Mouse (Mus musculus) kidney, adult 2 months (tissue): ENCODE results near the gene Olfr1270. TPM values are rescaled to one million over a fixed set of nuclear protein-coding genes. Genes with fewer than 3 reads are reported as not detected.
"Not testable (repeated sequence)": the region's sequence is repeated elsewhere in the genome, so short reads cannot be mapped to it uniquely, and the experiment has no call there.

Experiments
- DNase-seq: peaks from one replicate; pipeline ENCODE4 v3.0.0; 2021
- H3K27ac ChIP-seq: fragments of 200-500 bp; 2 replicates; pipeline ENCODE4 v1.5.1; 2012; ENCODE audit warnings: low read depth, low read length, control low read depth, inconsistent platforms; ENCODE audit not compliant: insufficient read depth
- H3K27me3 ChIP-seq: fragments of 200-500 bp; replicated peaks from 2 replicates; pipeline ENCODE4 v1.6.1; 2012; ENCODE audit warnings: mild to moderate bottlenecking, moderate library complexity, low read length, inconsistent platforms; ENCODE audit not compliant: control insufficient read depth, insufficient read depth
- H3K36me3 ChIP-seq: fragments of 200-500 bp; 2 replicates; pipeline ENCODE4 v1.6.1; 2012; ENCODE audit warnings: mild to moderate bottlenecking, moderate library complexity, low read length, inconsistent platforms; ENCODE audit not compliant: control insufficient read depth, insufficient read depth
- H3K4me1 ChIP-seq: fragments of 200-500 bp; 2 replicates; pipeline ENCODE4 v1.6.1; 2011; ENCODE audit warnings: low read length; ENCODE audit not compliant: control insufficient read depth, insufficient read depth
- H3K4me3 ChIP-seq: fragments of 200-500 bp; 2 replicates; pipeline ENCODE4 v1.5.1; 2011; ENCODE audit warnings: mild to moderate bottlenecking, low read depth, low read length, control low read depth; ENCODE audit not compliant: insufficient read depth
- CTCF ChIP-seq: fragments of 200-500 bp; conservative IDR thresholded peaks from 2 replicates; pipeline ENCODE4 v1.5.1; 2011; ENCODE audit warnings: low read depth, mild to moderate bottlenecking, control low read depth, low read length, moderate library complexity, mixed read lengths; ENCODE audit not compliant: insufficient read depth, insufficient read length
- POLR2A ChIP-seq: fragments of 200-500 bp; IDR thresholded peaks from one replicate; pipeline ENCODE4 v1.6.1; 2011; ENCODE audit warnings: low read depth, low read length, control low read depth
- WGBS: fragments of 180-500 bp; shearing (Covaris S2); methylation state at CpG from one replicate; pipeline ENCODE4 v1.1.7; 2018; 5-methylcytosine and 5-hydroxymethylcytosine counted together
- polyA plus RNA-seq: library from polyadenylated mRNA; depleted of rRNA; stranded (reverse); fragments of >200 nt; gene quantifications from 2 replicates; pipeline ENCODE4 v1.2.3, GENCODE M21; 2012; rRNA removed

Olfr1270 gene
- polyA plus RNA-seq: not detected in 2 replicates

DNA sequence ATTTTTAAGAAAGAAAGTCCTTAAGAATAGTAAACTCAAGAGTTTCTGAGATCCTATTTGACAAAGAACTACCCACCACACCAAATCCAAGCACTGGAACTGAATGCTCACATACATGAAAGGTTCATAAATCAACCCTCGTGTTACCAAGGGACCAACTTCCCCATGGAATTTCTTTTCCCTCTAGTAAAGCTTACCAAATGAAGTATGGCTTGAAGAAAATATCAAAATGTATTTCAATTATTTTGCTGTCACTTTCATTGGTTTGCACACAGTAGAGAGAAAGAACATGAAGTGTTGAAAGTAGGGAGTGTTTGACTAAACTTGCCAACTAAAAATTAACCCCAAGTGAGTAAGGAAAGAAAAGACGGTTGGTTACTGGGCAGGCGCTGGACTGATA, at the start of gene Olfr1270:
Gene Olfr1270, minus strand, starts transcription at position 101 of the 400 bp plus-strand sequence.
- Histone ChIP-seq H3K4me1 (no peaks in the 10 kb centered on the region), H3K27me3 (no peaks in the 10 kb centered on the region), H3K27ac (no peak within 1 kb of the TSS), H3K4me3 (no peak within 1 kb of the TSS), H3K36me3 (no peaks in the 10 kb centered on the region)
- WGBS: 69% methylated on average over 3 of the region's 3 CpGs
- TF ChIP-seq POLR2A: no peak
- no peak for TF ChIP-seq CTCF
- no peak for DNase-seq

DNA sequence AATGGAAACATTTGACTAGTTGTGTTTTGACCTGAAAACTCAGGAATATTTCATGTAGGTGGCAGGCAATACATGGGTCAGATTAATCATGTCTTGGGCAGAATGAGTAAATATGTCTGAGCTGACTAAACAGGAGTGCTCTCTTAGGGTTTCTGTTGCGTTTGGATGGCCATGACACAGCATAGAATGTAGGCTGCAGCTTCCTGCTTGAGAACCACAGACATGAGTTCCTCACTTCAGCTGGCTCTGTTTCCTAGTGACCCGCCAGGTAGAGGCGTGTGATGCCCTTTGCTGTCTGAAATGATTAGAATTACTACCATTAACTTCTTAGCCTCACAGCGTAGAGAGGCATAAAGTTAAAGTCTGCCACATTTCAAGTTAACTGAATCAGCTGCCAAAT, 46.7 kb upstream of the Olfr1270 start:
- H3K27ac ChIP-seq, H3K36me3 ChIP-seq, H3K4me1 ChIP-seq, DNase-seq, H3K4me3 ChIP-seq, H3K27me3 ChIP-seq: not testable (repeated sequence)
- WGBS: no CpG with 5 or more reads among the region's 4 CpGs

DNA sequence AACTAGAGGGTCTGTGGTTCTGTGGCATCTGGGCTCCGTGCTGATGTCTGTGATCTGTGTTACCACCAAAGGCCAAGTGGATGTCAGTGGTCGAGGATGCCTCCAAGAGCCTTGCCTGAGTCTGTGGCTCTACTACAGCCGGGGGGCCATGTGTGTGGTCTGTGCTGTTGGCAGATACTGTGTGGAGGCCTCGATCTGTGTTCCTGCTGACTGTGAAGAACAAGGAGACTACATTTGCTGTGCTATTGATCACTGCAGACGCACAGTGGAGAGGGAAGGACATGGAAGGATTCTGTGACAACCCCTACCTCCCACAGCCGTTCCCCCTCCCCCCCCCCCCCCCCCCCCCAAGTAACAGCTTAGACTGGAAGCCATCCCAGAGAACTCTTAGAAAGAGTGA, 42.4 kb upstream of the Olfr1270 start:
- not testable (repeated sequence) for H3K27ac ChIP-seq, H3K4me3 ChIP-seq, DNase-seq, H3K4me1 ChIP-seq, H3K27me3 ChIP-seq, H3K36me3 ChIP-seq
- no CpG with 5 or more reads among the region's 6 CpGs for WGBS

DNA sequence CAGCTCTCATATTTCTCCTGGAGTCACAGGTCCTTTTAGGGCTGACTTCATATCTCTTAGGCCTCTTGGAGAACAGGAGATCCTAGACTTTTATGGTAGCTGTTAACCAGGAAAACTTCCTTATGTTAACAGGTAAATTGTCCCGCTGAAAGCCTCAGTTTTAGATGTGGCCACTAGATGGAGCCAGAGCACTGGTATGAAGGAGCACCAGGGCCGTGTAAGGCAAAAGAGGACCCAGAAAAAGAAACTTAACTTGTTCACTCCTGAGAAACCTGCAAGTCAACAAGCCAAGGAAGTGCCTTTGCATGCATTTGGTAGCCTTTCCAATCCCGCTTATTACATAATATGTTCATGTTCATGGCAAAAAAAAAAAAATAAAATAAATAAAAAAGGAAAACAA, 41.9 kb upstream of the Olfr1270 start:
- no CpG with 5 or more reads among the region's 3 CpGs for WGBS
- H3K27me3 ChIP-seq, H3K27ac ChIP-seq, H3K36me3 ChIP-seq, H3K4me1 ChIP-seq, H3K4me3 ChIP-seq, DNase-seq: not testable (repeated sequence)

DNA sequence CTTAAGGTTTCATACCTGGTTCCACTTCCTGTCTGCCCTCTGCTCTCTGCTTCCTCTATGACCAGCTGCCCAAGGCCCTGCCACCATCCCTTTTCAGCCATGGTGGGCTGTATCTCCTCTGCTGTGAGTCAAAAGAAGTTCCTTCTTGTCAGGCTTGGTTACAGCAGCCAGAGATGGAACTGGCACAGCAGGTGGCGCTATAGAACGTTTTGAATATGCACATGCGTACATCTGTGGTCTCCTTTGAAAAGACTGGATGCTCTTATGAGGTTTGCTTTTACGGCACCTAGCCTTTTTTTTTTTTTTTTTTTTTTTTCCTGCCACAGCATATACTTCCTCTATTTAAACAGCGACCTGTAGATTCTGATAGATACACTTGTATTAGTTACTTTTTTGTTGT, 34.2 kb upstream of the Olfr1270 start:
- WGBS: no CpG with 5 or more reads among the region's 5 CpGs
- H3K4me3 ChIP-seq, H3K27ac ChIP-seq, H3K27me3 ChIP-seq, H3K36me3 ChIP-seq, DNase-seq, H3K4me1 ChIP-seq: not testable (repeated sequence)

DNA sequence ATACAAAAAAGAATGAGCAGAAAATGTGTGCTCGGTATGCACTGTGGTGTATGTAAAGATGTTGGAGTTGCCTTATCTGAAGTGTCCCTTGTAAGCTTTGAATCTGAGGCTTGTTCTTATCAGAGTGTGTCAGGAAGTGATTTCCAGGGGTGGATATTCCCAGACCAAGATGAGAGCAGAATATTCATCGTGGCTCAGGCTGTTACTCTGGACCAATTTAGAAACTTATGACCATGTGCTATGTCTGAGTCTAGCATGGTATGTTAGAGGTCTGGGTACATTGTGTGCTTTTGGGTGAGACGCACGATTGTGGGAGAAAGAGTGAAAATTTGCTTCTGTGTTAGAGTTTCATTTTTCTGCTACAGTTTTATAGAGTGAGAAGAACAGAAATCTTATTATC, 33.2 kb upstream of the Olfr1270 start:
- not testable (repeated sequence) for H3K27me3 ChIP-seq
- no CpG with 5 or more reads among the region's 4 CpGs for WGBS

DNA sequence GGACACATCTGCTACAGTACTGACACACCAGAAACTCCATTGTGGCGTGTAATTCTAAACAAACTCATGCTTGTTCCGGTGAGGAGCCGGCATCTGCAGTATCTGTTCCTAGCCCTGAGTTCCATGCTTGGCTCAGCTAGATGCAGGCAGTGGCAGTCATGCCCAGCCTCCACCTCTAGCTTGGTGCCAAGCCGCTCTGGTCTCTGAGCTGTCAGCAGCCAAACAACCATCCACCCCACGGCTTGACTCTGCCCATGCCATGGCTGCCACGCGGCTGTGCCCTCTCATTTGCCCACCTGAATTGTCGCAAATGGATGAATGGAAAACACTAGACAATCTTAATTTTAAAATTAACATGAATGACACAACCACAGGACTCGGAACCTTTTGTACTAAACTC, 1.0 kb upstream of the Olfr1270 start:
- no peak overlapping the region for H3K4me3 ChIP-seq
- TF ChIP-seq CTCF (no peak), POLR2A (no peak)
- H3K4me1 ChIP-seq: no peaks in the 10 kb centered on the region
- 89% methylated on average over 9 of the region's 9 CpGs for WGBS
- no peaks in the 10 kb centered on the region for H3K27me3 ChIP-seq
- no peak for DNase-seq
- H3K27ac ChIP-seq: no peak overlapping the region
- no peaks in the 10 kb centered on the region for H3K36me3 ChIP-seq

More for the DNA sequence above, 33.2 kb upstream of the Olfr1270 start:
- H3K27ac ChIP-seq, DNase-seq, H3K36me3 ChIP-seq, H3K4me3 ChIP-seq, H3K4me1 ChIP-seq: not testable (repeated sequence)

DNA sequence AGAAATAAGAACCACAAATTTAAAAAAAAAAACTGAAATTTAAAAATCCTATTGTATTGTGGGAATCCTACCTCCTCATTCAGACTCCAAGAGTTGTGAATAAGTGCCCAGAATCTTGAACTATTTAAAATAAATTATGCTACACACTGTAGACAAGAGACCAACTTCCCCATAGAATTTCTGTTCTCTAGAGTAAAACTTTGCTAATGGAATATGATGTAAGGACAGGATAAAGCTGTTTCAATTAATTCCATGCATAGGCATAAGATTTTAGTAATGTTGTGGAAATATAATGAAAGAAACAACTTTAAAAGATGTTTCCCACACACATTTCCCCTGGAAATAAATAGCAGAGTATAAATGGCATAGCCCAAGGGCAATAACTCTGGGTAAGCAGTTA, 10.7 kb downstream of the Olfr1270 start, which contains the start of gene Olfr32:
Gene Olfr32, minus strand, starts transcription at position 101 of the 400 bp plus-strand sequence.
- TF ChIP-seq CTCF: no peak
- TF ChIP-seq POLR2A: no peak
- no peak for DNase-seq
- H3K36me3 ChIP-seq: no peaks in the 10 kb centered on the region
- H3K27me3 ChIP-seq: no peaks in the 10 kb centered on the region
- H3K4me3 ChIP-seq: no peak within 1 kb of the TSS
- no peaks in the 10 kb centered on the region for H3K4me1 ChIP-seq
- H3K27ac ChIP-seq: no peak within 1 kb of the TSS
